Mouse (Mus musculus): ENCODE measurements around the gene Ncapg2.

DNA sequence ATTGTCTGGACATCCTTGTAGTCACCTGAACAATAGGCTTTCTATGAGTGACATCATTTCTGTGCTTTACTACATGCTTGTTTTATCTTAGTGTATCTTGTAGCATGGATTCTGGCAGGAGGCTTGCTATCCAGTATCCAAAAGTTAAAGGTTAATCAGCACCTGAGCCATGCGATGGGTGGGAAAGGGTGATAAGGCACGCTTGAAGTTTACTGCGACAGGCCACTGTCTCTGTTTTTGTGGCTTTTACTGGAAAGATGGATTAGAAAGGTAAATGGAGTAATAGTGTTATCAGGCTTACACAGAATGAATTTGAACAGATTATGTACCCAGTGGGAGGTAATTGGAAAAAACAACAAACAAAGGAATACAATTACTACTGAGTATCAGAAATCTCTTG, 37.0 kb downstream of the Ncapg2 start:
- no peak for TF ChIP-seq CTCF (IDR thresholded peaks at IDR 0.05; ENCODE audit: low read depth, low read length)
- no peak for TF ChIP-seq POLR2A (IDR thresholded peaks at IDR 0.05; ENCODE audit: borderline replicate concordance, low read depth, low read length)

Data from bone marrow macrophage, adult 2 months (primary cell).